Mouse (Mus musculus) cerebellum, adult 2 months (tissue): ENCODE data around the gene Esm1.

Source experiments
- CTCF ChIP-seq: fragments of 200-500 bp; IDR thresholded peaks from 2 replicates; pipeline ENCODE4 v1.5.1; 2011; ENCODE audit warnings: low read depth, mild to moderate bottlenecking, control low read depth, low read length, moderate library complexity, borderline replicate concordance; ENCODE audit not compliant: insufficient read depth
- POLR2A ChIP-seq: fragments of 200-500 bp; IDR thresholded peaks from 2 replicates; pipeline ENCODE4 v1.6.1; 2011; ENCODE audit warnings: low read length, control low read depth, borderline replicate concordance; ENCODE audit not compliant: insufficient read depth

- TF ChIP-seq CTCF (no peak), POLR2A (no peak)
Observed at GRCm38 (mm10) chr13:113211345-113211744, 1.9 kb downstream of the Esm1 start.
